Mouse (Mus musculus): ENCODE results near the gene 4930535I16Rik. TPM values are rescaled to one million over a fixed set of nuclear protein-coding genes. Genes with fewer than 3 reads are reported as not detected.
A peak's percentile ranks its signal among the peaks of the same experiment; 100 is the strongest.

The 4930535I16Rik gene
- total and polyA plus RNA-seq, 2 experiments from 2014 or later, result 0.25 TPM; not detected in 1

DNA sequence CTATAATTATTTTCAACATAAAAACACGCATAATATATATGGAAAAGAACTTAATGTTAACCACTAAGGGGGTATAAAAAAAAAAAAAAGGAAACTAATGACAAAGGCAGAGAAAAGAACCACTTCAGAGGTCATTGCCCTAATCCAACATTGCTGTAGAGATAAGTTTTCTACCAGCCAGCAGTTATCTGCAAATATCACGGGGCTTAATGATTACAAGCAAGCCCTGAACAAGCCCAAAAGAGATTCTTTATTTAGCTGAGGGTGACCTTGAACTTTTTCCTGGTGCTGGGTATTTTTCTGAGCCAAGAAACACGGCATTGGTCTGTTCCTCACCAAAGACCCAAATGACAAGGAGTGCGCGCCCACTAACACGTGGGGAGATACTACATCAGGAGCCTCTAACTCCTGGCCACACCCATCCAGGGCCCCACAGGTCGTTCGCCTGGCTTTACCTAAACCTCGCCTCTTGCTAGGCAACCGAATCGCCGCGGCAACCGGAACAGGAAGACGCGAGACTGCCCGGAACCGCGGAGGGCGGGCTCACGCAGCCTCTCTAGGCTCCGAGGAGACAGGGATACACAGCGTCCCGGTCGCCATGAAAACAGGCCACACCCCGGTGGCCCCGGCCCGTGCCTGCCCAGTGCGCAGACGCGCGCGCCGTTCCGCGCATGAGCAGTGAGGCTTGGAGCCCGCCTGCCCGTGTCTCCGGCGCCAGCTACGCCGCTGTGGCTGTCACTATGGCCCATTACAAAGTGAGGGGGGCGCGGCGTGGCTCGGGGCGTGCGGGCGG, 13.3 kb downstream of the 4930535I16Rik start, which contains the start of gene Mycbp:
Gene Mycbp (plus strand): TSS at position 500 of the 793 bp plus-strand sequence.
- H3K36me3 ChIP-seq (replicated peaks; ENCODE audit: control insufficient read depth, insufficient read depth, low read length), result peaks cover 6% of the 10 kb centered on the region
- WGBS, result under 1% methylated on average over 42 of the region's 49 CpGs
- H3K4me1 ChIP-seq (ENCODE audit: control insufficient read depth, insufficient read depth), result peaks cover 15% of the 10 kb centered on the region
- peak; percentile 97 for DNase-seq (ENCODE audit: low spot score)
- no peaks in the 10 kb centered on the region for H3K9me3 ChIP-seq (replicated peaks; ENCODE audit: control insufficient read depth, low read length)
- ATAC-seq (ENCODE audit: insufficient read depth, low read depth), result peak; percentile 100
- H3K27me3 ChIP-seq (ENCODE audit: control insufficient read depth, insufficient read depth, low read length), result no peaks in the 10 kb centered on the region
- H3K9ac ChIP-seq (replicated peaks; ENCODE audit: low read depth, low read length), result peak within 1 kb of the TSS; percentile 63
- H3K27ac ChIP-seq (ENCODE audit: low read depth), result peak within 1 kb of the TSS; percentile 76
- H3K4me2 ChIP-seq (ENCODE audit: low read depth, low read length), result peak within 1 kb of the TSS; percentile 96
- peak within 1 kb of the TSS; percentile 74 for H3K4me3 ChIP-seq (ENCODE audit: low read depth, low read length)
- TF ChIP-seq EP300 (IDR thresholded peaks at IDR 0.05; ENCODE audit: low read depth) (no peak), CTCF (IDR thresholded peaks at IDR 0.05; ENCODE audit: low read depth) (no peak)

DNA sequence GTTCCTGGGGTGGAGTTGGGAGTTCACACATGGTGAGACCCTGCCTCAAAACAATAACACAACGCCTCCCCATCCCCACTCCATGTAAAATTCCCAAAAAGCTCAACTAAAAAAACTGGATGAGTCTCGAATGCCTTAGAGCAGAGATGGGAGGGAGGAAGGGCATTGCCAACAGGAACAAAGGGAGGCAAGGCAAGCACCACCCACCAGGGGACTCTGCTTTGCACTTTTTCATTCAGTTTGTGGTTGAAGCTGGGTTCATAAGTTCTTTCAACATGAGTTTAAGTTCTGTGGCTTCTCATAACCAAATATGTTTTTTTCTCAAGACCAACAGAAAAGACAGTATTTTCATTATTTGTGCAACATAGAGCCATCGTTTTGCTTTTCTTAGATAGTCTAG, 14.4 kb downstream of the 4930535I16Rik start:
- no peak overlapping the region for H3K9ac ChIP-seq (replicated peaks; ENCODE audit: low read depth, low read length)

DNA sequence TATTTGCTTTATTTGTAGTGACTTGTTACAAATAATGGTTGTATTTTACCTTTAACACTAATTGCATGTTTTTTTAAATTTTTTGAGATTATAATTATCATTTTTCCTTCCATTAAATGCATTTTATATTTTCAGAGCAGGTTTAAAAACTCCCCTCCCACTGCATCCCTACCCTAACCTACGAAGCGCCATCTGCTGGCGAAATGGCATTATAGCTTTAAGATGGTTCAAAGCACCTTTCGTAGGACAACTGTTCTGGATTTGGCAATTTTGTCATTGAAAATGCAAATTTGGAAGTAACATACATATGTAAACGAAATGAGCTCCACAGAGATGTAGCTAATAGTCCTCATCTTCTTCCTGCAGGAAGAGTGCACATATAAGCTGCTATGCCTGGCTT, 19.1 kb downstream of the 4930535I16Rik start:
- no peaks in the 10 kb centered on the region for H3K36me3 ChIP-seq (replicated peaks; ENCODE audit: control insufficient read depth, insufficient read depth, low read length)
- H3K4me1 ChIP-seq (ENCODE audit: control insufficient read depth, insufficient read depth), result 0 out of 2 replicates have a peak, but pooled peaks cover 1% of the 10 kb centered on the region
- no peak overlapping the region for H3K9ac ChIP-seq (replicated peaks; ENCODE audit: low read depth, low read length)
- TF ChIP-seq EP300 (IDR thresholded peaks at IDR 0.05; ENCODE audit: low read depth) (no peak), CTCF (IDR thresholded peaks at IDR 0.05; ENCODE audit: low read depth) (peak; percentile 83)
- DNase-seq (ENCODE audit: low spot score), result no peak
- no peak for ATAC-seq (ENCODE audit: insufficient read depth, low read depth)
- H3K27me3 ChIP-seq (ENCODE audit: control insufficient read depth, insufficient read depth, low read length), result no peaks in the 10 kb centered on the region
- no peaks in the 10 kb centered on the region for H3K9me3 ChIP-seq (replicated peaks; ENCODE audit: control insufficient read depth, low read length)
- no peak overlapping the region for H3K4me2 ChIP-seq (ENCODE audit: low read depth, low read length)
- 12% methylated on average over 5 of the region's 5 CpGs for WGBS
- no peak overlapping the region for H3K4me3 ChIP-seq (ENCODE audit: low read depth, low read length)
- no peak overlapping the region for H3K27ac ChIP-seq (ENCODE audit: low read depth)

More for the DNA sequence above, 14.4 kb downstream of the 4930535I16Rik start:
- no peak for ATAC-seq (ENCODE audit: insufficient read depth, low read depth)
- Histone ChIP-seq H3K4me3 (ENCODE audit: low read depth, low read length) (no peak overlapping the region), H3K9me3 (replicated peaks; ENCODE audit: control insufficient read depth, low read length) (no peaks in the 10 kb centered on the region), H3K4me1 (ENCODE audit: control insufficient read depth, insufficient read depth) (peaks cover 15% of the 10 kb centered on the region), H3K4me2 (ENCODE audit: low read depth, low read length) (no peak overlapping the region), H3K36me3 (replicated peaks; ENCODE audit: control insufficient read depth, insufficient read depth, low read length) (no peaks in the 10 kb centered on the region; the same call in 1 of the 2 replicates), H3K27me3 (ENCODE audit: control insufficient read depth, insufficient read depth, low read length) (no peaks in the 10 kb centered on the region), H3K27ac (ENCODE audit: low read depth) (no peak overlapping the region; the same call in 1 of the 2 replicates)
- TF ChIP-seq EP300 (IDR thresholded peaks at IDR 0.05; ENCODE audit: low read depth) (no peak), CTCF (IDR thresholded peaks at IDR 0.05; ENCODE audit: low read depth) (no peak)
- WGBS, result 71% methylated on average over 3 of the region's 3 CpGs
- DNase-seq (ENCODE audit: low spot score), result no peak

DNA sequence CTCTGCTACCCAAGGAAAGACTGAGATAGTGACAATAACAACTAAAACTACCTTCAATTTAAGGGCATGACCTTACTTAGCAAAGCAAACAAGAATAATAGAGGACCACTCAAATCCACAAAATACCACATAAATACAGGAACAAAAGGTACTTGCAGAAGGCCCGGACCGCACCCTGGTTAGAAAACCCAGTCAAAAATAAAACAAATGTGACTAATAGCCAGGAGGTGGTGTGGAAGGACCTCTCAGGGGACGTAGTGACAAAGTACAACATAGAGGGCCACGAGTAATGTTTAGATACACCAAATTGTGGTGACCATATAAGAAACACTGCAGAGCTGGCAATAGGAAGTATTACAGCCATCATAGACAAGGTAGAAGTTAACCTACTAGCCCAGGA, 23.5 kb downstream of the 4930535I16Rik start:
- H3K9me3 ChIP-seq (replicated peaks; ENCODE audit: control insufficient read depth, low read length), result no peaks in the 10 kb centered on the region
- WGBS, result 82% methylated on average over 4 of the region's 4 CpGs
- no peak overlapping the region for H3K9ac ChIP-seq (replicated peaks; ENCODE audit: low read depth, low read length)
- ATAC-seq (ENCODE audit: insufficient read depth, low read depth), result no peak
- no peak for DNase-seq (ENCODE audit: low spot score)
- H3K27ac ChIP-seq (ENCODE audit: low read depth), result no peak overlapping the region
- H3K36me3 ChIP-seq (replicated peaks; ENCODE audit: control insufficient read depth, insufficient read depth, low read length), result no peaks in the 10 kb centered on the region
- no peaks in the 10 kb centered on the region for H3K27me3 ChIP-seq (ENCODE audit: control insufficient read depth, insufficient read depth, low read length)
- H3K4me2 ChIP-seq (ENCODE audit: low read depth, low read length), result no peak overlapping the region
- no peaks in the 10 kb centered on the region for H3K4me1 ChIP-seq (ENCODE audit: control insufficient read depth, insufficient read depth)
- no peak overlapping the region for H3K4me3 ChIP-seq (ENCODE audit: low read depth, low read length)
- TF ChIP-seq EP300 (IDR thresholded peaks at IDR 0.05; ENCODE audit: low read depth), result no peak
- TF ChIP-seq CTCF (IDR thresholded peaks at IDR 0.05; ENCODE audit: low read depth), result no peak

DNA sequence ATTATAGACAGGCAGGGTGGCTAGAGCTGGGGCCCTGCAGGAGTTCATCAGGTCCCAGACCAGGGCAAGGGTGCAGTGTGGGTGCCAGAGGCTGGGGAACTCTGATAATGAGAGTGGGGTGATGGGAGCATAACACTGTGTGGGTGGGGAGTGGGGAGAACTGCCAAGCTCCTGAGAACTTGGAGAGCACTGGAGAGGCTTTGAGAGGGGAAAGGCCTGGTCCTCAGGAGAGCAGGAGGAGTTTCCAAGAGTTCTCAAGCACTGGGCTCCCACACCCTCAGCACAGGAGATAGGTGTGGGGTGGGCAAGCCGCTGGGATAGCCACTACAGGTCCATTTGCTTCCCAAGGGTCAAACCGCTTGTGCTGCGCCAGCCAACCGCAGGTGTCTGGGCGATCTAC, 24.1 kb downstream of the 4930535I16Rik start:
- no peak for DNase-seq (ENCODE audit: low spot score)
- Histone ChIP-seq H3K4me3 (ENCODE audit: low read depth, low read length) (no peak overlapping the region), H3K27ac (ENCODE audit: low read depth) (no peak overlapping the region), H3K4me1 (ENCODE audit: control insufficient read depth, insufficient read depth) (no peaks in the 10 kb centered on the region), H3K4me2 (ENCODE audit: low read depth, low read length) (no peak overlapping the region), H3K9me3 (replicated peaks; ENCODE audit: control insufficient read depth, low read length) (no peaks in the 10 kb centered on the region), H3K9ac (replicated peaks; ENCODE audit: low read depth, low read length) (no peak overlapping the region), H3K36me3 (replicated peaks; ENCODE audit: control insufficient read depth, insufficient read depth, low read length) (no peaks in the 10 kb centered on the region), H3K27me3 (ENCODE audit: control insufficient read depth, insufficient read depth, low read length) (no peaks in the 10 kb centered on the region)
- 82% methylated on average over 5 of the region's 5 CpGs for WGBS
- TF ChIP-seq CTCF (IDR thresholded peaks at IDR 0.05; ENCODE audit: low read depth), result no peak
- TF ChIP-seq EP300 (IDR thresholded peaks at IDR 0.05; ENCODE audit: low read depth), result no peak
- no peak for ATAC-seq (ENCODE audit: insufficient read depth, low read depth)

Other genes with a start within 250 kb of the 4930535I16Rik start
- 236 and 250 TPM in 2 replicates for gene Macf1, start 233.7 kb downstream of the 4930535I16Rik start, total RNA-seq (2014; rRNA removed; ENCODE audit: low replicate concordance)
- gene Macf1, start 233.7 kb downstream of the 4930535I16Rik start, polyA plus RNA-seq (2015; fragmentation: Nextera tagmentation; extraction: Ambion mirVana), result 40.2 and 41.4 TPM in 2 replicates
- 144 and 214 TPM in 2 replicates for gene Ndufs5, start 199.8 kb downstream of the 4930535I16Rik start, total RNA-seq (2014; rRNA removed; ENCODE audit: low replicate concordance)
- 953 and 982 TPM in 2 replicates for gene Ndufs5, start 199.8 kb downstream of the 4930535I16Rik start, polyA plus RNA-seq (2015; fragmentation: Nextera tagmentation; extraction: Ambion mirVana)
- gene Akirin1, start 167.7 kb downstream of the 4930535I16Rik start, total RNA-seq (2014; rRNA removed; ENCODE audit: low replicate concordance), result 33.5 and 65.5 TPM in 2 replicates
- gene Akirin1, start 167.7 kb downstream of the 4930535I16Rik start, polyA plus RNA-seq (2015; fragmentation: Nextera tagmentation; extraction: Ambion mirVana), result 43.4 and 54.2 TPM in 2 replicates
- gene Rhbdl2, start 130.1 kb downstream of the 4930535I16Rik start, total RNA-seq (2014; rRNA removed; ENCODE audit: low replicate concordance), result 0.95 TPM in 1 of 2 replicates, not detected in the other
- 0.81 and 1.1 TPM in 2 replicates for gene Rhbdl2, start 130.1 kb downstream of the 4930535I16Rik start, polyA plus RNA-seq (2015; fragmentation: Nextera tagmentation; extraction: Ambion mirVana)
- gene 4933427I04Rik, start 58.3 kb downstream of the 4930535I16Rik start, total RNA-seq (2014; rRNA removed; ENCODE audit: low replicate concordance), result not detected in 2 replicates
- gene 4933427I04Rik, start 58.3 kb downstream of the 4930535I16Rik start, polyA plus RNA-seq (2015; fragmentation: Nextera tagmentation; extraction: Ambion mirVana), result not detected in 2 replicates
- 14.3 and 15.7 TPM in 2 replicates for gene Mycbp, start 13.2 kb downstream of the 4930535I16Rik start, total RNA-seq (2014; rRNA removed; ENCODE audit: low replicate concordance)
- gene Mycbp, start 13.2 kb downstream of the 4930535I16Rik start, polyA plus RNA-seq (2015; fragmentation: Nextera tagmentation; extraction: Ambion mirVana), result 61.5 and 68.9 TPM in 2 replicates
- 43.0 and 50.7 TPM in 2 replicates for gene Rragc, start 576 bp downstream of the 4930535I16Rik start, total RNA-seq (2014; rRNA removed; ENCODE audit: low replicate concordance)
- 30.2 and 34.2 TPM in 2 replicates for gene Rragc, start 576 bp downstream of the 4930535I16Rik start, polyA plus RNA-seq (2015; fragmentation: Nextera tagmentation; extraction: Ambion mirVana)